Mouse (Mus musculus): ENCODE results near the gene Lrrc46.
A peak's percentile ranks its signal among the peaks of the same experiment; 100 is the strongest.

Gene Lrrc46

DNA sequence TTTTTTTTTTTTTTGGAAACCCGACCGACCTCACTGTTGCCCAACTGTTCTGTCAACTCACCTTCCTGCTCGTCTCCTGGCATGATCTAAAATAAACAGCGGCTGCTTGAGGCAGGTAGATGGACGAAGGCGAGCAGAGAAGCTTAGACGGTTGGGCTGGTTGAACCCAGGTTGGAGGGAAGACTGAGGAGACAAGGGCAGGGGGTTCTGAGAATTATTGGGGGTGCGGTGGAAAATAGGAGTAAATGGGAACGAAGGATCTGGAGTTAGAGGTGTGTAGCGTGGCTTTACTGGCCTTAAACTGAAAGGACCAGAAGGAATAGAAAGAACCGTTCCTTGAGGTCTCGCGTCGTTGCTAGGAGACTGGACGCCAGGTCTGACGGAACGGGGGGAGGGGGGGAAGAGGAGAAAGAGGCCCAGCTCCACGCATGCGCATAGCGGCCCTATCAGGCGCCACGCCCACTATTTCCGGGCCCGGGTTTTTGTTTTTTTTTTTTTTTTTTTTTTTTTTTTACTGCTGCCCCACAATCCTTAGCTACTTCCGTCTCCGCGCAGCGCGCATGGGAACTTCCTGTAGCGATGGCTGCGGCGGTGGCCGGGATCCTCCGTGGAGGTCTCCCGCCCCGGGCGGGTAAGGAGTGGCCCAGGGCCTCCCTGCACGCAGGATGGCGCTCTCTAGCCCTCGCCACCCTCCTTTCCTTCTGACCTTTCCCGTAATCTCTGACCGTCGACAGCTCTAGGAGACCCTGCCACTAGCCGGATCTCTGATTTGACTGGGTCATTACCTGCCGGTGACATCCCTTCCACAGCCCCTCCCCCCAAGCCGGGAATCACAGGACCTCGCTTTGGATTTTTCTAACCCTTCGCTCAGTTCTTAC lies at the start of gene Lrrc46, which contains the start of gene Mrpl10:
Gene Lrrc46, minus strand, starts transcription at position 386 of the 878 bp plus-strand sequence.
Gene Mrpl10, plus strand, starts transcription at position 539 of the 878 bp plus-strand sequence.
- DNase-seq (ENCODE audit: low spot score in 2 of 2) = peak; percentile 83 to 89

DNA sequence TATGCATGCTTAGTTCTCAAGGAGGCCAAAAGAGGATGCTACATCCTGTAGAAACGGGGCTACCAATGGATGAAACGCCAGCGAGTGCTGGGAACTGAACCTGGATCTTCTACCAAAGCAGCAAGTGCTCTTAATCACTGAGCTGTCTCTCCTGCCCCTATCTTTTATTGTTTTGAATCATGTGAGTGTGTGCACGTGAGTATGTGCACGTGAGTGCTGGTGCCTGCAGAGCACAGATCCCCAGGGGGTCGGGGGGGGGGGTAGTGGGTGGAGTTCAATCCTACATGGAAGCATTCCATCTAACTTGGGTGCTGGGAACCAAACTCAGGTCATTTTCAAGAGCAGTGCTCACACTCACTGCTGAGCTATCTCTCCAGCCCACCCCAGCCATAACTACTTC lies 45.2 kb upstream of the Lrrc46 start:
- no peak for DNase-seq (ENCODE audit: low spot score in 2 of 2)

DNA sequence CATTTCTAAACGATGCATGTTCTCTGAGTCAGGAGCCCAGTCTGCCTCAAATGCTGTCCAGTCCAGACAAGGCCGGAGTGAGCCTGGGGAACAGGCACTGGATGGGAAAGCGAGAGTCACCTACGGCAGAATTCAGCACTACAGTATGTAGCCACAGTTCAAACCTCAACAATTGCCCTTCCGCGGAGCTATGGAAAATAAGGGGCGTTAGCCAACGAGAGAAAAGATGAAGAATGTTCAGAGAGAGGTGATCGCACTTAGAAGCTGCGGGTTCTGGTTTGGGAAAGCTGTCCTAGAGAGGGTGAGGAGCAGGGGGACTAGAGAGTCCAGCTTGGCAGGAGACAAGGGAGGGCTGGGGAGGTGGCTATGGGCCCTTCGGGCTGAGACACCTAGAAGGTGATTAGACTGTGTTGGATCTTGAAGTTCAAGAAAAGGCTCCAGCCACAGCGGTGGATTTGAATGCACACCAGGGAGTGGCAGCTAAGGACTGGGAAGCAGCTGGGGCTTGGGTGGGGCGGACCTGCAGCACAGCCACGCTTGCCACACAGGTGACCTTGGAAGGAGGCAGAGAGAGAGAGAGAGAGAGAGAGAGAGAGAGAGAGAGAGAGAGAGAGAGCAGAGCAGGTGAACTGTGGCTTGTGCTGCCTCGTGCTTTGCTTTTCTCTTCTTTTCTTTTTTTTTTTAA lies 43.8 kb upstream of the Lrrc46 start:
- no peak for DNase-seq (ENCODE audit: low spot score in 2 of 2)

DNA sequence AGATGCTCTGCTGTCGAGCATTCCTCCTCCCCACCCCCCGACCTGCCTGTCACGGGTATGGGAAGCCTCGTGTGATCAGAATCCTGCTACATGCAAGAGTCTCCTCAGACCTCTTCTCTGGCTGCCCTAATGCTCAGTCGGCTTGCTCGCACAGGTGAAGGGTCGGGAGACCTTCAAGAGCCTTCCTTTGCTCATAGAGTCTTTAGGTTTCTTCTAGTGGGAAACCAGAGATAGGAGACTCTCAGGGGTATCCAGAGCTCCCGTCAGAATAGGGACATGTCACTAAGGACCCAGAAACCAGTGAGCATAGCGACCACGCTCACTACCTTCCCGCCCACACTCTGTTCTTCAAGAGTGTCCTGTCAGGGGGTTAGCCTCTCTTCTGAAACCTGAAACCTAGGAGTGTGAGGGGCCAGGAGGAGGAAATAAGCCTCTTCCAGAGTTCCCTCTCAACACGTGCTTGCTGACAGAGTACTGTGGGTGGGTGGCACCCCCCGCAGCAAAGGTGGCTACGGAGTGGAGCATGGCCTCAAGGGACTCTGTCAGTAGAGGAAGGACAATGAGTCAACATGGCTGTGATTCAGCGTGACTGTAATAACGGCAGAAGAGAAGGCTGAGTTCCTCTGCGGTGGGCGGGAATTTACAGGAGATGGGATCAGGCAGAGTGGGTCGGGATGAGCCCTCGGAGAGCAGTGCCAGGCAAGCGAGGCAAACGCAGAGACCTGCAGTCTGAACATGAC lies 42.4 kb upstream of the Lrrc46 start:
- no peak for DNase-seq (ENCODE audit: low spot score in 2 of 2)

DNA sequence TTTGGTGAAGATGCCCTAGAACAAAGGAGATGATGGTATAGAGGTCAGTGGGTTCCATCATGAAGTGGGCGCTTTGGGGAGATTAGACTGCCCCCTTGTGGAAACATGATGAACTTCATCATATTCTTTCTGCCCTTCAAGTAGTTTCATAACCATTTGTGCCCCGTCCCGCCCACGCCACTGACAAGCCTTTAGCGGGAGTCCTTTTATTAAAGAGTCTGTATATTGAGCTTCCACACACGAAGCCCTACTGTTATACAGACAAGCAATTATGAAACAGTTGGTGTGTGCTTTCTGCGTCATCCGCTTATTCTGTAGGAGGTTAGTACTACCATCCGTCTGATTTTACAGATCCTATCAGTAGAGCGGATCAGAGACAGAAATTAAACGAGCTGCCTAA lies 41.8 kb upstream of the Lrrc46 start:
- peak; percentile 53 to 63 for DNase-seq (ENCODE audit: low spot score in 2 of 2)

DNA sequence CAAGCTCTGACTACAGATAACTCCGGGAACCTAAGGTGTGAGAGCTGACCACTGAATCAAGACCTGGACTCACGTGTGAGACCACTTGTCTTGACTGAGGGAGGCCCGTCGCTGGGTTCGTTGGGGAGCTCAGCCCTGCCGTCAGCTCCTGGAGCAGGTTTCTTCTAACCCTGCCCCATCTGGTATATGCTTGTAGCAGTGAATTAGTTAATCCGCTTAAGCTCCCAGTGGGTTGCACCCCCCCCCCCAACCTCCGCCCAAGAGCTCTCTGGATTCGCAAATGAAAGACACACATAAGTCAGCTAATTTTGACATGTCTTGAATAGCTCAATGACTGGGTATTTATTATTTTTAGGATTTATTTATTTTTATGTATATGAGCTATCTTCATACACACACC lies 39.1 kb upstream of the Lrrc46 start:
- DNase-seq (ENCODE audit: low spot score in 2 of 2) = no peak

DNA sequence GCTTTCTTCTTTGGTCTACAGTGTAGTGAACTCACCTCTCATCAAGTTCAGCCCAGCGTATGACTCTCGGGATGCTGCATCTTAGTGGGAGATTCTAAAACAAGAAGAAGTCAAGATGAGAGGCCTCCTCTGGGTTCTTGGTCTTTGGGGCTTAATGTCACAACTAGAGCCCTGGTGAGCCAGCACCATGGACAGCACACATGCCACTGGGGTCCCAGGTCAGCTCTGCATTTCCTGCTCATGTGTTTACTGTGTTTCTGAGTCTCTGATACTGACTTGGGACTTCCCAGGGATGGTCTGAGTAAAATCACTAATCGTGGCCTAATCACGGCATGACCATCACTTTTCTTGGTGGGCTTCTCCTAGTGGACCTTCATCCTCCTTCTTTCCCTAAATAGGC lies 37.5 kb upstream of the Lrrc46 start:
- DNase-seq (ENCODE audit: low spot score in 2 of 2) = no peak

DNA sequence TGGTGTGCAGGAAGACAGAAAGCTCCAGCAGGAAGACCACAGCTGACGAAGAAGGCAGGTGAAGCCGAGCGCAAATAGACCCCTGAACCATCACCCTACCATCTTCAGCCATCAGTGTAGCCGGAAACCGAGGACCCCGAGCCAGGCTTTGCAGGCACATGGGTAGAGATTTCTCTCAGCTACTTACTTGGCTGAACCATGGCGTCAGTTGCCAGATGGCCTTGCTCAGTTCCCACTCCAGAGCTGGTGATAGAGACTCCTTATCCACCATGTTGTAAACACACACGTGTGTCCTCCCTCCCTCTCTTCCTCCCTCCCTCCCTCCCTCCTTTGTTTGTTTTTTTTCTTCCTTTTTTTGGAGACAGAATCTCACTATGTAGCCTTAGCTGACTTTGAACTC lies 33.0 kb upstream of the Lrrc46 start:
- DNase-seq (ENCODE audit: low spot score in 2 of 2) = no peak

DNA sequence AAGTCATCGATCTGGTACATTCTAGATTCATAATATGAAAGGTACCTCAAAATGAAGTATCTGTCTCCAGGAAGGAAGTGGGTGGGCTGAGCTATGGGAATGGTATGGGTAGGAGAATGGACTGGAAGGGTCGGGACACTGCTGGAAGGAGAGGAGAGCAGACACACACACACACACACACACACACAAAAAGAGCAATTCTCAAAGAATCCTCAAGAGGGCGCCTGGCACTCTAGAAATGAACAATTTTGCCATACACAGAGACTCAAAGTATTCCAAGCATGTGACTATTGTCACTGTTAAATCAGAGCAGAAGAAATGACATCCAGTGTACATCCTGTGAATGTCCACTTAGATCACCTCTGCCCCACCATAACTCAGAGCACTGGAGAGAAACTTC lies 31.3 kb upstream of the Lrrc46 start:
- peak; percentile 40 to 47 for DNase-seq (ENCODE audit: low spot score in 2 of 2)

DNA sequence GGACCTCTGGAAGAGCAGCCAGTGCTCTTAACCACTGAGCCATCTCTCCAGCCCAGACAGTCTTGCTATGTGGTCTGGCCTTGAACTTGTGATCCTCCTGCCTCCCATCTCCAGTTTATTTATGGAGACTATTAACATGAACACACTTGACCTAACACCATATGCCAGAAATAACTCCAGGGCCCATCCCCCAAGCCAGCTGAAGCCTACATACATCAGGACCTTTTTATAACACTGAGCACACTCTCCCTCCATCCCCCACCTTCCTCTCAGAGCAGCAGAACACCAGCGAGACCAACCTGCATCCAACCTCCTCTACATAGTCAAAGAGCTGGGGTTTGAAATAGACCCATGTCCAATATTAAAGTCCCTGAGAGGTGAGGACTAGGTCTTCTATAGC lies 29.9 kb upstream of the Lrrc46 start:
- no peak for DNase-seq (ENCODE audit: low spot score in 2 of 2)

DNA sequence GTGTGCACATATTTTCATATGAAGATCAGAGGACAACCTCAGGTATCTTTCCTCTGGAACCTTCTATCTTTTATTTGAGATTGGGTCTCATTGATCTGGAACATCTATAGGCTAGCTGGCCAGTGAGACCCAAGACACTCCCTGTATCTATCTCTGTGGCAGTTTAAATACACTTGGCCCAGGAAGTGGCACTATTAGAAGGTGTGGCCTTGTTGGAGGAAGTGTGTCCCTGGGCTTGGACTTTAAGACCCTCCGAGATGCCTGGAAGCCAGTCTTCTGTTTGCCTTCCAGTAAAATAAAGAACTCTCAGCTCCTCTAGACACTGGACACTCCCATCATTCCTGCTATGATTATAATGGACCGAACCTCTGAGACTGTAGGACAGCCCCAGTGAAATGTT lies 28.6 kb upstream of the Lrrc46 start:
- no peak for DNase-seq (ENCODE audit: low spot score in 2 of 2)

DNA sequence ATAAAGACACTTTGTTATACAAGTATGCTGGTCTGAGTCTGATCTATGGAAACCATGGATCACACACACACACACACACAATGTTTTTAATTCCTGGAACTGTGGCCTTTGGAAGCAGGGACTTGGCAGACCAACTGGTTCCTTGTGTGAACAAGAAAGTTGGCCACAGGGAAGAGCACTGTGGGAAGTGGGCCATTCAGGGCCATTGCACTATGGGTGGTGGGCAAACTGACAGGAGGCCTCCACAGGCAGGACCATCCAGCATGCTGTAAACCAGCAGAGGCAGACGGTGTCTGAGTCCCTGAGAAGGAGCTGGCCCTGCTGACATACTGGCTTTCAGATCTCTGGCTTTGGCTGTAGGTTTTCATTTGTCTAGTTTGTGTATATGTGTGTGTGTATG lies 28.1 kb upstream of the Lrrc46 start:
- DNase-seq (ENCODE audit: low spot score in 2 of 2) = no peak

DNA sequence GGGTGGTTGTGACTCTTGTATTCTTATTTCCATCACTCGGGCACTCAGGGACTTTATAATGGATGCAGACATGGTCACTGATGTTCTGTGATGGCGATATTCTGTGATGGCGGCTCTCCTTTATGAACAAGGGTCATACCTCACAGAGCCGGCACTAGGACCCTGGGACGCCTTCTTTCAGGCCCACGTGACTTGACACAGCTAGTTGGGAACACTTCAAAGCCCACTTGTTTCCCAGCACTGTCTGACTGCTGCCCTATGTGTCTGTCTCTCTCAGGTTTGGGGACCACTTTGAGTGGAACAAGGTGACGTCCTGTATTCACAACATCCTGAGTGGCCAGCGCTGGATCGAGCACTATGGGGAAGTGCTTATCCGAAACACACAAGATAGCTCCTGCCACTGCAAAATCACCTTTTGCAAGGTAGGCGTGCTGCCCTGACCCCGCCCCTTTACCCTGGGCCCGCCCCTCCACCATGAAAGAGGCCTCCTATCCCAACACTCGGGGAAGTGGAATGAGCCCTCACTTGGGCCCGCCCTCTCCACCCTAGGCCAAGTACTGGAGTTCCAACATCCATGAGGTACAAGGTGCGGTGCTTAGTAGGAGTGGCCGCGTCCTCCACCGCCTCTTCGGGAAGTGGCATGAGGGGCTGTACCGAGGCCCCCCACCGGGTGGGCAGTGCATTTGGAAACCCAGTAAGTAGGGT lies 25.6 kb upstream of the Lrrc46 start:
- DNase-seq (ENCODE audit: low spot score in 2 of 2) = no peak

DNA sequence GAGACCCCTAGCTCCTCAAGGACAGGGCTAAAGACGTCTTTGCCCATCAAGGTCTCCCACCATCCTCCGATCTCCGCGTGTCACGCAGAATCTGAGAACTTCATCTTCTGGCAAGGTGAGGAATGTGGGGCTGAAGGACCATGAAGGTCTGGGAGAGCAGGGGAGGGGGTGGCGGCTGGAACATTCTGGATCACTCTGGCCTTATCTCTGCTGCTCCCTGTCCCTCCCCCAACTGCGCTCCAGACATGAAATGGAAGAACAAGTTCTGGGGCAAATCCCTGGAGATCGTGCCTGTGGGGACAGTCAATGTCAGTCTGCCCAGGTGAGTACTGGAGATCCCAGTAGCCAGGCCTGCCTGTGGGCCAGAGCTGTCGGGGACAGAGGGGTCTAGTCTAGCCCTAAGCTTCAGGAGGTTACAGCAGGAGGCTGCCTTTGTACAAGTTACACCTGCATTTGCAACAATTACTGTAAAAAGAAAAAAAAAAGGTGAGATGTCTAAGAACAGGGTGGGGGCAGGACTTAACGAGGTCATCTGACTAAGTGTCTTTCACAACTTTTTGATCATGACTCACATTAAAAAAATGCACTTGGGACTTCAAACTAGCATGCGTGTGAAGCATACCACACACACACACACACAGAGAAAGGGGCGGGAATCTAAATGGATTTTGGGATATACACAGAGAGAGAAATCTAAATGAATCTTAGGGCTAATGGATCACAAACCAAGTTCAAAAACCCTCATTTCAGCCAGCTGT lies 24.5 kb upstream of the Lrrc46 start:
- DNase-seq (ENCODE audit: low spot score in 2 of 2) = no peak

DNA sequence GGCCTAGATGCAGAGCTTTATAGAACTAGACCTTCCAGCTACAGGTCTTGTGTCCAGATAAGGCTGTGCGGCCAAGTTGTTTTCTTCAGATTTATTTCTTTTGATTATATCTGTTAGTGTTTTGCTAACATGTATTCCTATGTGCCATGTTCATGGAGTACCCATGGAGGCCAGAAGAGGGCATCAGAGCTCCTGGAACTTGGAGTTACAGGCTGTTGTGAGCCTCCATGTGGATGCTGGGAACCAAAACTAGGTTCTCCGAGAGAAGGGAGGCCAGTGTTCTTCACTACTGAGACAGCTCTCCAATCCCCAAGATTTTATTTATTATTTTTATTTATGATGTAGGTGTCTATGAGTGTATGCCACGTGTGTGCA lies 22.7 kb upstream of the Lrrc46 start:
- no peak for DNase-seq (ENCODE audit: low spot score in 2 of 2)

DNA sequence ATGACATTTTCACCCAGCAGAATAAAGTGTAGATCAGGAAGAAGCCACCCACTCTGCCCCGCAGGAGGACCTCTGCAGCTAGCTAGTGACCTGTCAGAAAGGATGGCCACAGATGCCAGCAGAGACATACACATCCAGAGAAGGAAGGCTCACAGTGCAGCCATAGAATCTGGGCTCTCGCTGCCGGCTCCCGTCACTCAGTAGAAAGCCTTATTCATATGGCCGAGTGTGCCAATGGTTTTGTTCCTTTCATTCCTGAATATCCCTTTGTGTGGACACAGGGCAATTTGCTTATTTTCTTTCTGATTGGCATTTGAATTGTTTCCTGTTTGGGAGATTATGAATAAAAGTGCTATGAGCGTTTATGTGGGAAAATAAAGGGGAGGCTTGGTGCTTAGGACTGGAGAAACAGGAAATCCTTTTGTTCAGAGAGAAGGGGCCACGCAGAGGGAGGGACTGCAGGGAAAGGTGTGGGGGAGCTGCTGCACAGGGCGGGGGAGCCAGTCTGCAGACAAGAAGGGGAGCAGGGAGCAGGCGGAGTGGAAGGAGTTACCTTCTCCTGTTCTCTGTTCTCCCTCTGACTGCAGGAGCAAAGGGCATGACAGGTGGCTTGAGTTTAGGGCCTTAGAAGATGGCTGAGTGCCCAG lies 22.2 kb upstream of the Lrrc46 start:
- no peak for DNase-seq (ENCODE audit: low spot score in 2 of 2)

DNA sequence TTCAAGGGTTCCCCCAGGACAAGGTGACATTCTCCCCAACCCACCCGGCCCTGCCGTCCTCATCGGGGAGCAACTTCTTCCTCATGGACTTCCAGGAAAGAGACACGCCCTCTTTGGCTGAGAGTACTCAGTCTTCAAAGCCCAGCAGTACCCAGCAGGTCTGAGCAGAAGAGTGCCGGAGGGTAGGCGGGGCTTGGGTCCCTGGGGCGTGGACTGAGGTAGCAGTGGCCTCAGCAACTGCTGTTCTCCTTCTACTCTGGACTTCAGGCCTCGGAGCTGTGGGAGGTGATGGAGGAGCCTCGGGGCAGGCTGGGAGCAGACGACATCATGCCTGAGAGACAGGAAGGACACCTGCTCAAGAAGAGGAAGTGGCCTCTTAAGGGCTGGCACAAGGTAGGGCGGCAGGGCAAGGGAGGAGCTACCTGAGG lies 11.0 kb upstream of the Lrrc46 start:
- DNase-seq (ENCODE audit: low spot score in 2 of 2) = peak in 1 of 2 experiments; percentile 21

DNA sequence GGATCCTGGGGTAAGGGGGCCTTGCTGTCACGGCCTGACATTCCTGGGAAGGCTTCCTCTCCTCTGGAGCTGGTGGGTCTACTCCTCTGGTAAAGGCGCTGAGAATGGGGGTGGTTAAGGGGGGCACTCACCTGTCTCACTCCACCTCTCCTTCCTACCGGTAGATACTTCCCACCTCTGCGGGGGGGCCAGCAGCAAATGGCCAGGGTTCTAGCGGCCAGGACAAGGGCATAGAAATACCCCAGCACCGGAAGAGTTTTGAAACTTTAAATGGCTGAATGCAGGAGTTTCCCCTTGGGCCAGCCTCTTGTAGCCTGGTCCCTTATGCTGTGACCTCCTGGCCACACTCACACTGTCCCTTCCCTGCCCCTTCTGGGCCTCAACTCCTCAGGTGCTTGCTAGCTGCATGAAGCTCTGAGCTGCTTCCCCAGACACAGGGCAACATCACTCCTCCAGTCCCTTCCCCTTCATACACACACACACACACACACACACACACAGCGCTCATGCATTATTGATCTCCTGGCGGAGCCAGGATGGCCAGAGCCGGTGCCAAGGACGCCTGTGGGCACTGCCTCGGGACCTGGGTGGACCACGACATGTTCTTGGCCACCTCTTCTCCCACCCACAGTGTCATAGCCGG lies 9.9 kb upstream of the Lrrc46 start:
- peak in 1 of 2 experiments; percentile 25 for DNase-seq (ENCODE audit: low spot score in 2 of 2)

DNA sequence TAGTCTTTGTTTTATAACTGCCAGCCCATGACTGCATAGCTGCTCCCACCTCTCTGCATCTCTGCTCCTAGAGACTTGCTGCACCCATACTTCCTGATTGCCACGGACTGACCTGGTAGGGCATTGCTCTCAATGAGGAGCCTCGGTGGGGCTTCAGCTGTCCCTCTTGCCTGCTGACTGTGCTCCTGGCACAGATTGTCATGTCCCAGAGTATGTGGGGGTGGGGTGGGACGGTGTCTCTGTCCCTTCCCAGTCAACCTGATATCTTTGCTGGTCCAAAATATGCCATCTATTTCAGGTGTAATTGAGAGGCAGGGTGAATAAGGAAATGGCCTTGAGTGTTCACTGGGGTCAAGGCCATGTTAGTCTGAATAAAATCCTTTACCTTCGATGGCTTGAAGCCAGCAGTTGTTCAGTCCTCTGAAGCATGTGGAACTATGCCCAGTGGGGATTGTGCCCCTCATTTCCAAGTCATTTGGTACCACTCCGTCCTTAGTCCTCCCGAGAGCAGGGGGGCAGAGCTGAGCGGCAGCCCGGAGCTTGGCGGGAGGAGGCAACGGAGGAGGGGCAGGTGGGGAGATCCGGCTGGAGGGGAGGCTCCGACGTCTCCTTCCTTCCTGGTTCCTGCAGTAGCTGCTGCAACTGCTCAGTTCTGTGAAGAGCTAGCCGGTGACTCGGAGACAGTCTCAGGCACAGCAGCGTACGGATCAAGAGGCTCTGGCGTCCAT lies 9.2 kb upstream of the Lrrc46 start, which contains the start of gene Osbpl7:
Gene Osbpl7, plus strand, starts transcription at position 413 of the 728 bp plus-strand sequence.
- peak; percentile 55 to 64 for DNase-seq (ENCODE audit: low spot score in 2 of 2)
